Mouse (Mus musculus) embryonic fibroblast, embryonic 13.5 days (primary cell): ENCODE measurements around the gene Bace2.

Experiments
- CTCF ChIP-seq: IDR thresholded peaks from 2 replicates; pipeline ENCODE4 v1.5.1; 2011; ENCODE audit warnings: mild to moderate bottlenecking, control low read depth, low read length, moderate library complexity, borderline replicate concordance; ENCODE audit not compliant: insufficient read depth
- POLR2A ChIP-seq: IDR thresholded peaks from 2 replicates; pipeline ENCODE4 v1.6.1; 2011; ENCODE audit warnings: low read depth, mild to moderate bottlenecking, control low read depth, low read length, moderate library complexity

GRCm38 (mm10) chr16:97462481-97463181, 106.1 kb downstream of the Bace2 start, which contains the start of gene Mx1:
- no peak for TF ChIP-seq CTCF
- no peak for TF ChIP-seq POLR2A
